Mouse (Mus musculus): ENCODE data around the gene Krt2.

GRCm38 (mm10) chr15:101858673-101859425, 40.9 kb upstream of the Krt2 start:
- TF ChIP-seq POLR2A (IDR thresholded peaks at IDR 0.05; ENCODE audit: control insufficient read depth, low read depth, low read length) = no peak
- TF ChIP-seq CTCF (IDR thresholded peaks at IDR 0.05; ENCODE audit: control insufficient read depth, insufficient read depth, insufficient replicate concordance, low read depth, low read length) = no peak
